Mouse (Mus musculus) lung, postnatal 0 days (tissue): Measurements from ENCODE around the gene C8g.

Source experiments
- CTCF ChIP-seq: IDR thresholded peaks from 2 replicates; pipeline ENCODE4 v1.5.1; 2016; ENCODE audit warnings: antibody characterized with exemption, mild to moderate bottlenecking
- EP300 ChIP-seq: IDR thresholded peaks from 2 replicates; pipeline ENCODE4 v1.6.1; 2016; ENCODE audit warnings: antibody characterized with exemption, mild to moderate bottlenecking, control low read depth

DNA sequence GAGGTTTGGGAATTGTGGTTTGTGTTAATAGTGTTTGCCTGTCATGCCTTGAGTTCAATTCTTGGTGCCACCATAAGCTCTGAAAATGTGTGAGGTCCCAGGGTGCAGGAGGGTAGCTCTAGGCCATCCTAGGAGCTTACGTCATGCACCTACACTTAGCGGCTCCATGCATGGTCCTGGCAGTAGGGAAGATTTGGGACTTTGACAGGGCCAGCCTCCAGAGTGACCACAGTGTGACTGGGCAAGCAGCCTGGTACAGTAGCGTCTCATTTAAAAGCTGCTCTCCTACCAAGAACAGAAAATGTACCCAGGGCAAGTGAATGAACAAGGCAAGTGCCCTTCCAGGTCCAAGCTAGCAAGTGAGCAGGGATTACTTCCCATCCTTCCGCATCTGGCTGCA lies 4.3 kb upstream of the C8g start:
- TF ChIP-seq CTCF (no peak), EP300 (no peak)
